Mouse (Mus musculus): ENCODE results near the gene Mgl2. TPM values are rescaled to one million over a fixed set of nuclear protein-coding genes. Genes with fewer than 3 reads are reported as not detected.

Mgl2 gene
- 0.41 TPM in 1 of 2 replicates, not detected in the other for polyA plus RNA-seq (2016; fragmentation: Nextera tagmentation; extraction: Ambion mirVana)

GRCm38 (mm10) chr11:70129926-70130379 is at the start of gene Mgl2:
TSS of gene Mgl2 (plus strand) at chr11:70130329.
- WGBS = 77% methylated on average over 9 of the region's 9 CpGs
- no peak within 1 kb of the TSS for H3K4me3 ChIP-seq

GRCm38 (mm10) chr11:70080803-70081590 is 49.1 kb upstream of the Mgl2 start:
- Histone ChIP-seq H3K4me2 (replicated peaks) (no peak overlapping the region), H3K4me3 (no peak overlapping the region), H3K4me1 (no peaks in the 10 kb centered on the region), H3K9me3 (no peaks in the 10 kb centered on the region), H3K36me3 (no peaks in the 10 kb centered on the region), H3K27me3 (no peaks in the 10 kb centered on the region), H3K9ac (no peak overlapping the region), H3K27ac (no peak overlapping the region)
- no peak for ATAC-seq (ENCODE audit: insufficient number of reproducible peaks, insufficient read depth, low FRiP score, low TSS enrichment)
- WGBS = 81% methylated on average over 15 of the region's 15 CpGs

More at GRCm38 (mm10) chr11:70129926-70130379, at the start of gene Mgl2:
- no peaks in the 10 kb centered on the region for H3K27me3 ChIP-seq
- H3K9ac ChIP-seq = no peak within 1 kb of the TSS
- no peaks in the 10 kb centered on the region for H3K36me3 ChIP-seq
- no peaks in the 10 kb centered on the region for H3K9me3 ChIP-seq
- ATAC-seq (ENCODE audit: insufficient number of reproducible peaks, insufficient read depth, low FRiP score, low TSS enrichment) = no peak
- H3K27ac ChIP-seq = no peak within 1 kb of the TSS
- H3K4me1 ChIP-seq = no peaks in the 10 kb centered on the region
- H3K4me2 ChIP-seq (replicated peaks) = no peak within 1 kb of the TSS

DNA sequence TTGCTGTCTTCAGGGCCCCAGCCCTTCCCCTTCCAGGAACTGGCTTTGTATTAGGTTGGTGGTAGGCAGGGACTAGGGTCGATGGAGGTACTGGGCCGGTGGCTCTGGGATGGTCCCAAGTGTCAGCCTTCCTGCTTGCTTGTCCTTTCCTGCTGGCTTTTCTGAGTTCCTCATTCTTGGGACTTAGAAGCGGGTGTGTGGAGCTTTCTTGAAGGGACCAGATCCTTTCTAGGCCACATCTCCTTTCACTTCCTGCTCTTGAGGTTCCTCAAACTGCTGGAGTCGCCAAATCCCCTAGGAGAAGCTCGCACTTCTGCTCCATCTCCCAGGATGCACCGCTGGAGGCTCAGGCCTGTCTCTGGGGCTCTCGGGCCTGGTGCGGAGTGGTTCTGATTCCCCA is 45.6 kb upstream of the Mgl2 start:
- WGBS = 79% methylated on average over 8 of the region's 8 CpGs
- ATAC-seq (ENCODE audit: insufficient number of reproducible peaks, insufficient read depth, low FRiP score, low TSS enrichment) = no peak
- Histone ChIP-seq H3K4me2 (replicated peaks) (no peak overlapping the region), H3K27me3 (no peaks in the 10 kb centered on the region), H3K9ac (no peak overlapping the region), H3K9me3 (no peaks in the 10 kb centered on the region), H3K27ac (no peak overlapping the region), H3K4me1 (no peaks in the 10 kb centered on the region), H3K4me3 (no peak overlapping the region), H3K36me3 (no peaks in the 10 kb centered on the region)

DNA sequence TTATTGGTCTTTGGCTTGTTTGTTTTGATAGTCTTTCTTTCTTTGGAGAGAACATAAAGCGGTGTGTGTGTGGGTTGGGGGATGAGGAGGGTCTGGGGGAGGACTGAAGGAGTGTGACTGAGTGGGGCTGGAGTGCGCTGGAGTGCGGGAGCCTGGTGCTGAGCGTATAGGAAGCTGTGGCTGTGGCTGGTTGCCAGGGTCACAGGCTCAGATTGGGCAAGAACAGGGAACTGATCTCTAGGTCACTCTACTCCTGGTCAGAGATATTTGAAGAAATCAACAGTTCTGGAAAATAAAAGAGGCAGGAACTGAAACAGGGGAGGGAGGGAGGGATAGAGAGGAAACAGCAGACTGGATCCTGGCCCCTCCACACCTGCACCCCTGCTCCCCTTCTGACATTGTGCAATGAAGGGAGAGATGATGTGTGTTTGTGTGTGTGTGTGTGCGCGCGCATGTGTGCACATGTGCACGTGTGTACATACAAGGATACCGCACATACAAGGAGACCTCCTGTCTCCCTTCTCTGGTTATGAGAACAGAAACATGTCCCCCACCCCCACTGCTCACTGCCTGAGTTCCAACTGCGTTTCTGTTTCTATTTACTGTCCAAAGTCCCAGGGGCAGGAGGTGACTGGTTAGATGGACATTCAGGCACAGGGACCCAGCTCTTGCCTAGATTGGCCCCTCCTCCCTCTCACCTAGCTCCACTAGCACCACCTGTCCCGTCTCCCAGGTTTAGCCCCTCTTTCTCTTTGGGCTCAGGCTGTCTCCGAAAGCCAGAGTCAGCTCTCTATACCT is 37.9 kb upstream of the Mgl2 start, which contains the start of gene Asgr2:
Gene Asgr2, plus strand, starts transcription at position 659 of the 798 bp plus-strand sequence.
- no peak for ATAC-seq (ENCODE audit: insufficient number of reproducible peaks, insufficient read depth, low FRiP score, low TSS enrichment)
- WGBS = 76% methylated on average over 12 of the region's 12 CpGs
- H3K36me3 ChIP-seq = no peaks in the 10 kb centered on the region

DNA sequence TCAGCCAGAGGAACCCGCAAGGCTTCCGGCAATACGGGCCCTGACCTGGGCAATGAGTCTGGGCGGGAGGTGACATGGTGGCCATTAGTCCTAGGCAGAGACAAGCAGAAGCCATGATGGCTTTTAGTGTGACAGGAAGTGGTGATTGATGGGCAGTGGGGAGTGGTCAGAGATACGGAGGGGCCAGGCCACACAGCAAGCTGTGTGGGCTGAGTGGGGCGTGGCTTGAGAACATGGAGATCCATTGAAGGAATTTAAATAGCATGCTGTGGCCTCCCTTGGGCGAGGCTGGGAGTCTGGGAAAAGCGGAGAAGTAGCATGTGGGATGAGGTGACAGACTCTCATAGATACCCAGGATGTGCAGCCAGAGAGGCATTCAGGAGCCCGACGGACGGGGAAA is 32.7 kb upstream of the Mgl2 start:
- WGBS = 82% methylated on average over 11 of the region's 11 CpGs
- Histone ChIP-seq H3K27ac (no peak overlapping the region), H3K4me3 (no peak overlapping the region), H3K4me1 (no peaks in the 10 kb centered on the region), H3K9me3 (0 out of 2 replicates have a peak, but pooled peaks cover 3% of the 10 kb centered on the region), H3K27me3 (no peaks in the 10 kb centered on the region), H3K9ac (no peak overlapping the region), H3K36me3 (no peaks in the 10 kb centered on the region), H3K4me2 (replicated peaks) (no peak overlapping the region)
- ATAC-seq (ENCODE audit: insufficient number of reproducible peaks, insufficient read depth, low FRiP score, low TSS enrichment) = no peak

More for the DNA sequence above, 37.9 kb upstream of the Mgl2 start, which contains the start of gene Asgr2:
- no peak within 1 kb of the TSS for H3K9ac ChIP-seq
- H3K9me3 ChIP-seq = no peaks in the 10 kb centered on the region
- H3K27ac ChIP-seq = no peak within 1 kb of the TSS
- no peaks in the 10 kb centered on the region for H3K27me3 ChIP-seq
- no peak within 1 kb of the TSS for H3K4me3 ChIP-seq
- no peaks in the 10 kb centered on the region for H3K4me1 ChIP-seq
- H3K4me2 ChIP-seq (replicated peaks) = no peak within 1 kb of the TSS

GRCm38 (mm10) chr11:70099102-70099501 is 31.0 kb upstream of the Mgl2 start:
- Histone ChIP-seq H3K9ac (no peak overlapping the region), H3K4me2 (replicated peaks) (no peak overlapping the region), H3K36me3 (no peaks in the 10 kb centered on the region), H3K9me3 (0 out of 2 replicates have a peak, but pooled peaks cover 3% of the 10 kb centered on the region), H3K27me3 (no peaks in the 10 kb centered on the region), H3K27ac (no peak overlapping the region), H3K4me1 (no peaks in the 10 kb centered on the region), H3K4me3 (no peak overlapping the region)
- 81% methylated on average over 2 of the region's 2 CpGs for WGBS
- ATAC-seq (ENCODE audit: insufficient number of reproducible peaks, insufficient read depth, low FRiP score, low TSS enrichment) = no peak

DNA sequence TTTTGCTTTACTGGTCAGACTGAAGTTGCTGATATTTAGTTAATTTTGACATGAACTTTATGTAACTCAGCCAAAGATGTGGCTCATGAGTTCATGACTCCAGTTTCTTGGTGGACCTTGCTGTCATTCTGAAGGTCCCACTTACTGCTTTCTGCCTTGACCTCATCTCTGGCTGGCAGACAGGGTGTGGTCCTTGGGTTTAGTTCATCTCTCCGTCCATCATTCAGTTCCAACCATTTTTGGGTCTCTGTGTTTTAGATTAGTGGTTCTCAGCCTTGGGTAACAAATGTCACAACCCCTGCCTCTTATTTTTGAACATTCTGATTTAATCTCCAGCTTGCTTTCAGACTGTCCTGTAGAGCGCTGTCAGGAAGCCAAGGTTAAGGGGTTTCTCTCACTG is 30.3 kb upstream of the Mgl2 start:
- H3K36me3 ChIP-seq = no peaks in the 10 kb centered on the region
- no peak overlapping the region for H3K4me2 ChIP-seq (replicated peaks)
- no peaks in the 10 kb centered on the region for H3K4me1 ChIP-seq
- WGBS = 71% methylated on average over 2 of the region's 2 CpGs
- no peaks in the 10 kb centered on the region for H3K27me3 ChIP-seq
- H3K9ac ChIP-seq = no peak overlapping the region
- H3K27ac ChIP-seq = no peak overlapping the region
- H3K9me3 ChIP-seq = 0 out of 2 replicates have a peak, but pooled peaks cover 3% of the 10 kb centered on the region
- no peak for ATAC-seq (ENCODE audit: insufficient number of reproducible peaks, insufficient read depth, low FRiP score, low TSS enrichment)
- no peak overlapping the region for H3K4me3 ChIP-seq

- H3K4me2 ChIP-seq (replicated peaks) = no peak overlapping the region
- ATAC-seq (ENCODE audit: insufficient number of reproducible peaks, insufficient read depth, low FRiP score, low TSS enrichment) = no peak
- 75% methylated on average over 14 of the region's 14 CpGs for WGBS
- 0 out of 2 replicates have a peak, but pooled peaks cover under 1% of the 10 kb centered on the region for H3K9me3 ChIP-seq
- no peak overlapping the region for H3K27ac ChIP-seq
- no peak overlapping the region for H3K9ac ChIP-seq
- H3K36me3 ChIP-seq = no peaks in the 10 kb centered on the region
- H3K4me1 ChIP-seq = no peaks in the 10 kb centered on the region
- H3K27me3 ChIP-seq = no peaks in the 10 kb centered on the region
- no peak overlapping the region for H3K4me3 ChIP-seq
These were observed 26.3 kb upstream of the Mgl2 start for GRCm38 (mm10) chr11:70103701-70104315.

DNA sequence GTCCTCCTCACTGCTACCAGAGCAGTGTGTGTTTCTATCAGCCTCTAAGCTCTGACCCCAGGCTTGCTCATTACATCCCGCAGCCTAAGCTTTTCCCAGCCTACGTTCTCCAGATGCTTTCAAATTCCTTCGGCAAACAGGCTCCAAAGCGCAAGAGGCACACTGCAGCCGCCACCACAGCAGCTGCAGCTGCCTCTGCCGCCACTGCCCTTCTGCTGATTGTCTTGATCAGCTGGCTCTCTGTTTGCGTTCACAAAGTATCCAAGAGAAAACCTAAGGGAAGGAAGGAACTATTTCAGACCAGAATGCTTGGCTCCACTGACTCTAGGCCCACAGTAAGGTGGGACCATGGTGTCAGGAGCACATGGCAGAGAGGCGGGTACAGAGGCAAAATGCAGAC is 23.0 kb upstream of the Mgl2 start:
- no peak for ATAC-seq (ENCODE audit: insufficient number of reproducible peaks, insufficient read depth, low FRiP score, low TSS enrichment)
- Histone ChIP-seq H3K4me1 (no peaks in the 10 kb centered on the region), H3K9me3 (no peaks in the 10 kb centered on the region), H3K9ac (no peak overlapping the region), H3K36me3 (no peaks in the 10 kb centered on the region), H3K27ac (no peak overlapping the region), H3K27me3 (no peaks in the 10 kb centered on the region), H3K4me2 (replicated peaks) (no peak overlapping the region), H3K4me3 (no peak overlapping the region)
- 64% methylated on average over 8 of the region's 8 CpGs for WGBS

DNA sequence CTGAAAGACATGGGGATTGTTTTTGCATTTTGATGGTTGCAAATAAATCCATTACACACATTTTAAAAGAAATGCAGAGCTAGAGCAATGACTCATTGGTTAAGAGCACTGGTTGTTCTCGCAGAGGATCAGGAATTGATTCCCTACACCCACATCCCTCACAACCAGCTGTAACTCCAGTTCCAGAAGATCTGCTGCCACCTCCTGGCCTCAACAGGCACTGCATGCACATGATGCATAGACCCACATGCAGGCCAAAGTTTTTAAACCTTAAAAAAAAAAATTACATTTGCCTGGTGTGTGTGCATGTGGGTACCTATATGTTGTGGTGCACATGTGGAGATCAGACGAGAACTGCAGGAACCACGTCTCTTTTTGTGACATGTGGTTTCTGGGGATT is 20.0 kb upstream of the Mgl2 start:
- Histone ChIP-seq H3K4me1 (no peaks in the 10 kb centered on the region), H3K27me3 (no peaks in the 10 kb centered on the region), H3K27ac (no peak overlapping the region), H3K9me3 (no peaks in the 10 kb centered on the region), H3K36me3 (no peaks in the 10 kb centered on the region), H3K4me2 (replicated peaks) (no peak overlapping the region), H3K4me3 (no peak overlapping the region), H3K9ac (no peak overlapping the region)
- 73% methylated on average over 3 of the region's 3 CpGs for WGBS
- ATAC-seq (ENCODE audit: insufficient number of reproducible peaks, insufficient read depth, low FRiP score, low TSS enrichment) = no peak

DNA sequence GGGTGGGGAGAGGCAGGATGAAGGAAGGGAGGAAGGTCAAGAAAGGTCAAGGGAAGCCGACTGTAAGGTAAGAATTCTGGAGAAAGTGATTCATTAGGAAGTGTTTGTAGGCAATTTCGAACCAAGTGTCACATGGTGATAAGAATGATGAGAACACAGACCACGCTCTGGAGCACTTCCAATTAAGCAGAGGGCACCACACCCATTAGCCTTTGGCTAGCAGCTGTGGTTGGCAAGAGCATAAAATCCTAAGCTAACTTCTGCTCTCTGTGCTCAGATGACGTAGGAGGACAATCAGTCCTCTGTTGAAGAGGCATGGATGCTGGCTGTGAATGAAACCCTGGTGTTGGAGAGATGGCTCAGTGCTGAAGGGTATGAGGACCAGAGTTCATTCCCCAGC is 15.6 kb upstream of the Mgl2 start:
- no peak overlapping the region for H3K4me3 ChIP-seq
- no peaks in the 10 kb centered on the region for H3K9me3 ChIP-seq
- H3K27me3 ChIP-seq = no peaks in the 10 kb centered on the region
- H3K27ac ChIP-seq = no peak overlapping the region
- no peak overlapping the region for H3K4me2 ChIP-seq (replicated peaks)
- H3K9ac ChIP-seq = no peak overlapping the region
- no peaks in the 10 kb centered on the region for H3K4me1 ChIP-seq
- 52% methylated on average over 4 of the region's 4 CpGs for WGBS
- no peak for ATAC-seq (ENCODE audit: insufficient number of reproducible peaks, insufficient read depth, low FRiP score, low TSS enrichment)
- H3K36me3 ChIP-seq = no peaks in the 10 kb centered on the region
